Mouse (Mus musculus) cerebellum, adult 18-20 months (tissue): ENCODE results near the gene Gm21988.

Experiments
- DNase-seq, 2 experiments: peaks; one replicate each; pipeline ENCODE4 v3.0.0; 2021

Gm21988 gene

GRCm38 (mm10) chr11:70235254-70235900 lies 4.3 kb downstream of the Gm21988 start:
- peak in 1 of 2 experiments; percentile 19 for DNase-seq

DNA sequence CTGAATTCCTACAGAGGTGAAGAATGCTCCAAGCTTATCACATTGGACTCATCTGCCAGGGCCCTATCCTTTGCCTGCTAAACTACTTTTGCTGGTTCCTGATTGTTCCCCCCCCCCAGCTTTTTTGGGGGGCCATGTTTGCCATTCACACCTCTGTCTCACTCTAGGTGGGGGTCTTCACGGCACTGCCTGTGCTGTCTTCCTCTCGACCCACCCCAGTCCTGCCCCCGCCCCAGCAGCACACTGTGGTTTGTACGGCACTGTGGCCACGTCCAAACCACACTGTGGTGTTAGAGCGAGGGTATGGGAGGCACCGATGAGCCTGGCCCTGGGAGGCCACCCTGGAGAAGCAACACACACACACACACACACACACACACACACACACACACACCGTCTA lies 5.1 kb downstream of the Gm21988 start:
- no peak for DNase-seq

- DNase-seq = peak; percentile 21 to 36
Measured at GRCm38 (mm10) chr11:70234037-70234436, 5.6 kb downstream of the Gm21988 start.

- DNase-seq = peak; percentile 42 to 57
Measured at GRCm38 (mm10) chr11:70233016-70233415, 6.6 kb downstream of the Gm21988 start.

- DNase-seq = peak; percentile 64 to 77
Measured at GRCm38 (mm10) chr11:70232546-70232945, 7.1 kb downstream of the Gm21988 start.

DNA sequence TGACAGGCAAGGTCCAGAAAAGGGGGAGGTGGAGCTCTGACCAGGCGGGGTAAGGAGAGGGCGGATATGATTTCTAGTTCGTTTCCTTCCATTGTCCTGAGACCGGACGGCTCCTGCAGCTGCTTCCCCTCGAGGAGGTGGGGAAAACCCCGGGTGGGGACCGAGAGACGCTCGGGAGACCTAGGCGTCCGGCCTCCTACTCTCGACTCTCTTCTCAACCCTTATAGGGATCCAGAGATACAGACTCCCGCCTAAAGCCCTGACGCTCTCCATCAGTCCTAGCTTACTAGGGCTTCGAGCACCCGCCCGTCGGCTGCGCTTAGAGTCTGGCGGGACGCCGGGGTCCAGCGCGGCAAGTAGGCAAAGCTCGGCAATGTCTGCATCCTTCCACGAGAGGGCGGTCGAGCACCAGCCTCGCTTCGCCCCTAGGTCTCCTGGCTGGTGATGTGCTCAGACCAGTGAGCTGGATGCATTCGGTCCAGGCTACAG lies 9.3 kb downstream of the Gm21988 start:
- peak; percentile 81 to 90 for DNase-seq

DNA sequence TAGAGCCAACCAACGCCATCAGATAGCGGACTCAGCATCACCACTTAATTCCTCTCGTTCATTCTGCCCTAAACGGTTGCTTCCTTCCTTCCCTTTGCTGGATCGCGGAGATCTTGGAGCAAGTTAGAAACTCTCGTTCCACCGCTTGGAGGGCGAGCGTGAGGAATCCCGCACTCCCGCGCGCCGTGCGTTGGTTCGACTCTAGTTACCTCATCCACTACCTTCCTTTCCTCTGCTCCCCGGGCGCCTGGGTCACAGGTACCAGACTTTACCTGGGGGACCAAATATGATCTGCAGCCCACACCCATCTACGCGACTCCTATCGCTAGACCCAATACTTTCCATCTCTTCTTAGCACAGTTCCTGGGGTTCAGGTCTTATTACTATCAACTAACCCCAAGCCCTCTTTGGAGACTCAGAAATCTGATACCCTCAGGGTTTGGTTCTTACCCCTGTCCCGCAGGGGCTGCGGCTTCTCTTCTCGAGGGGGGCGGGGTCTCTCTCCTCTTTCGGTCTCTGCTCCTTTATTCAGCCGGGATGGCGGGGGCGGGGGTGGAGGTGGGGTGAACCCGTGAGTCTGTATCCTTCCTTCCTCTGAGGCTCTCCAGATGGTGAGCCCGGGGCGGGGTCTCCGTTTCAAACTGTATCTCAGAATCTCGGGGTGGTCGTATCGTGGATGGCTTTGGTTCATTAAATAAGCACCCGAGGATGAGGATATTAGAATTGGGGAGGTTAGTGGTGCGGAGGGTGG lies 10.2 kb downstream of the Gm21988 start, which contains the start of gene Bcl6b:
Gene Bcl6b (minus strand): TSS at position 539 of the 751 bp plus-strand sequence.
- peak; percentile 19 to 34 for DNase-seq

DNA sequence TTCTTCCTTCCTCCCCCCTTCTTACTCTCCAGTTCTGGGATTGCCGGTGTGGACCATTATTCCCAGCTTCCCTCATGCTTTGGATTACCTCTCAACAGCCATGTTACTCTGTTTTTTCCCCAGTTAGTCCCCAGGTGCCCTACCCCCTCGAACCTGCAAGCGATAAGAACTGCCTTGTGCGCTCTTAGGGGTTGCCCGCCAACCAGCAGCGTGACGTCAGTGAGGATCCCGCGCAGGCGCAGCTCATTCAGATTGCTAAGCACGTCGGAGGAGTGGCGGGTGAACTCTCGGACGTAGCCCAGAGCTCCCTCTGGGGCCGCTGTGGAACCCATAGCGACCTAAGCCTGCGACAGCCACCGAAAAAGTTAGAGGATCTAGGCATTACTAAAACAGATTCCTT lies 10.8 kb downstream of the Gm21988 start:
- peak; percentile 87 for DNase-seq

- peak in 1 of 2 experiments; percentile 16 for DNase-seq
Measured at GRCm38 (mm10) chr11:70227661-70228245, 11.9 kb downstream of the Gm21988 start.

DNA sequence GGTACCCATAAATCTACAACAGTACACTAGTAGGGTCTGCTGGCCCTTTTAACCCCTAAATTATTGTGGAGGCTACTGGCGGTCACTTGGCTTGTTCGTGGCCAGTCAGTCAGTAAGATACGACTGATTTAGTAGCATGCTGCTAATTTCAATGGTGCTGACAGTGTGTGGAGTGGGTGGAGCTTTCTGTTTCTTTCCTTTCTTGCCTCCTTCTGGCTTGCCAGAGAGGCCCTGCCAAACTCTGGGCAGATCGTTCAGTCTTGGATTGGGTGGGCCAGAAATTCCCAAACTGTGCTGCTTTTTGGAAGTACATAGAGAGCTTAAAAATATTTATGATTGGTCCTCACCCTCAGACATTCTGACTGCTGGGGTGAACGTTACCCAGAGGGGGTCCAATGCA lies 12.5 kb downstream of the Gm21988 start:
- DNase-seq = no peak

- DNase-seq = peak; percentile 18 to 25
Measured at GRCm38 (mm10) chr11:70226602-70226890, 13.1 kb downstream of the Gm21988 start.

DNA sequence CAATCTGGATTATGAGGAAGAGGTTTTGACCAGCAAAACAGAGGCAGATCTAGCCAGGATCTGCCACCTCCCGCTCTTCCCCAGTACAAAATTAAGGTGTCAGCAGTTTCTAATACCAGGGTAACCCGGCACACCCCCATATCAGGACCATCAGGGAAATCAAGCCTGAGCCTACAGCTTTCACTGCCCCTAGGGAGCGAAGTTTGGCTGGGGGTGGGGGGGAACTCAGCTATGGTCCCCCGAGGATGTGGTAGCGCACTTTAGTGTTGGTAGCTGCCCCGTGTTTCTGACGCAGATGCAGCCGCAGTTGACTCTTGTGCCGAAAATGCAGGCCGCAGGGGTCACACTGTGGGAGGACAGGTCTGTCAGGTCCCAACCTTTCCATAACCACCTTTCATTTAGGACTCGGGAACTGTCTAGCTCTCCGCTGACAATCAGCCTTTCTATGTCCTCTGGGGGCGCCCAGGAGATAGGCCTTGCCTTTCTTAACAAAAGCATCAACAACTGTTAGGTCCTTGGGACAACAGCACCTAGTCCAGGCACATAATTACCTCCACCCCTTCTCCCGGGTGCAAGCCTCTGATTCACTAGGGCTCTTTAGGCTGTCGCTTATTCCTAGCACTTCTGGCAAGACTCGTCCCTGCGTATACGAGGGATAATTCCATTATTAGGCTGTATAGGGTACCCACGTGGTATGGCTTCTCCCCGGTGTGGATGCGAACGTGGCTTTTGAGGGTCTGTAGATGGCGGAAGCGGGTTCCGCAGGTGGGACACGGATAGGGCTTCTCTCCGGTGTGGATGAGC lies 13.6 kb downstream of the Gm21988 start:
- peak in 1 of 2 experiments; percentile 17 for DNase-seq

DNA sequence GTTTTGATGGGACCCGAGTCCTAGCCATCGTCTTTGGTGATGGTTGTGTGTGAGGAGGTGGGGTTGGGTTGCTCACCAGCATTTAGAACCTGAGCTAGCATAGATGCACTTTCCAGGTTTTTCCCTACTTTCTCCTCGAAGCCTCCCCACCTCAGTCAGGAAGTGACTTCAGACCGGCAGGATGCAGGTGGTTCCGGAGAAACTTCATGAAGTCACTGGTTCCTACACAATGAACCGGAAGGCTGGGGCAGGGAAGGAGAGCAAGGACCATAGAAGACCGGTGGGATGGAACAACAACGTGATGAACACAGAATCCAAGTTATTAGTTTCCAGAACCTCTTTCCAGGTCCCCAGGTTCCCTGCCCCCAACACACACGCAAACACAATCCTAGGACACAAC lies 15.9 kb downstream of the Gm21988 start:
- no peak for DNase-seq

DNA sequence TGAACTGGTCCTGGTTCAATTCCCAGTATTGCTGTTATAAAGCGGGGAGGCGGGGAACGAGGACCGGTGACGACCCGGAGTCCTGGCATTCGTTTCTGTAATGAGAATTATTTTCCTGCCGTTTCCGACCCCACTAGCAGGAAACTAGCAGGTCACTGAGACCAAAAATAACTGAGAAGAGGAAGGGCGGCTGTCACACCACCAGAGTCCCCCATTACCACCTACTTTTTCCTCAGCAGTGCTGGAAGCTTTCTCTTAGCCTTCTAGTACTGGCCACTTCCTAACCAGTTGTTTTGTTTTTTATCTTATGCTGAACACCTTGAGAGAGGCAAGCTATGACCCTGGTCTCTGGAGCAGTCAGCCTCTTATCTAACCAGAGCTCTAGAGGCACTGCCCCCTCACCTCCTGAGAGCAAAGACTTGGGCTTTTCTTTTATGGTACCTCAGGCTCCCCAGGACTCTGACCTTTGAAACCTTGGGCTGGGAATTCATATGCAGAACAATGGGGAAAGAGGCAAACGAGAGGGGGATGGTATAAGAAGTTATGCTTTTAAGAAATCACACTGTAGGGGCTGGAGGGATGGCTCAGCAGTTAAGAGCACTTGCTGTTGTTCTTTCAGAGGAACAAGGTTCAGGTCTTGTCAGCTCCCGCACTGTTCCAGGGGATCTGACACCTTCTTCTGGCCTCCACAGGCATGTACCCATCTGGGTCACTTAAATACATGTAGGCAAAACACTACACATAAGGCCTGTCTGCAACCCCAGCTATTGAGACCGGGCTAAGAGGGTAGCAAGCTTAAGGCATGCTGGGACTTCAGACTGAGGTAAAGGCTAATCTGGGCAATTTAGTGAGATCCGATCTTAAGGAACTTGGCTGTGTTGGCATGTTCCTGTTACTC lies 17.8 kb downstream of the Gm21988 start:
- DNase-seq = peak; percentile 29 to 46

DNA sequence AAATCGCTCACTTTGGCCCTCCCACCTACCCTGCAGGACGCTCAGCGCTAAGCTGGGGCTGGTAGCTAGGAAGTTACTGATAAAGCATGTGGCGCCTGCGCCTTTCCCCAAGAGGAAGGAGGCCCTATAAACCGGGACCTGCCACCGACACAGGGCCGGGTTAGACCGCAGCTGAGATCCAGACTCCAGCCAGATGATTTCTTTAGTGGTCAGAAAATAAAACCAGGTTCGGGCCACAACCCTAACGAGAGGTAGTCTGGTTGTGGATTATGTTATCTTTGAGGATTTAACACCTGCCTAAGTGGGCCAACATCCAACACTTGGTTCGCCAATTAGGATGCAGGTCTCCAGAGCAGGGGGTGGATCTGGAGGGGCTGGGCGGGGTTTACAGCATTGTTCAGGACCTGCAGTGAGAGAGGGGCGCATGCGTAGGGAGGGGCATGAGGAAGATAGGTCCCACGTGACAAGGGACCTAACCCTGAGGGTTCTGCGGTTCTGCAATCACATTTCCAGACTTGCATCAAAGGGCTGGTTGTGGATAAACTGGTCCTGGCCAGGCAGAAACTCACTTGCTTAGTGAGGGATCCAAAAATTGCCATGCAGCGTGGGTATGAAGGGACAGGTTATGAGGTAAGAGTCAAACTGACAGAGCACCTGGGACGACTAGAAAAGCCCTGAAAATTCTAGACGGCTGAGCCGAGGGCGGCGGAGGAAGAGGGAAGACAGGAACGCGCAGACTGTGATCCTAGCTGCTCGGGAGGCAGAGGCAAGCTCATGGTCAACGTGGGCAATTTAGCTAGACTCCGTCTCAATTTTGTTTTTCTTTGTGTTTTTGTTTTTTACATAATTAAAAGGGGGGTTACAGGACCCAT lies 18.7 kb downstream of the Gm21988 start, which contains the start of gene Slc16a13:
Gene Slc16a13 (minus strand): TSS at position 334 of the 872 bp plus-strand sequence.
- peak; percentile 97 to 99 for DNase-seq

DNA sequence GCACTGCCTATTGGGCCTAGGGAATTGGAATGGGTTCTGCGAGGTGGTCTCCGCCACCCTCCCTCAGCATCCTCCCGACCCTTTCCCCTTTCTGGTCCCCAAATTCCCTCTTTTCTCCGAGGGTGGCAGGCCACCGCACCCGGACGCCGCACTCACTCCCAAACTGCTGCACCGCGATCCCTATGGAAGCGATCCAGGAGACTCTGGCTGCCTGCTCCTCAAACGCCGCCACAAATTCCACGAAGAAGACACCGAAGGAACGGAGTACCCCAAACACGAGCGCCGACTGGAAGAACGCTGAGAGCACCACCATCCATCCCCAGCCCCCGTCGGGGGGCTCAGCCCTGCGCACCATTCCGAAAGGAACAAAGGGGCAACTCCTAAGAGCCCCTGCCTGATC lies 19.3 kb downstream of the Gm21988 start:
- peak; percentile 60 to 69 for DNase-seq

GRCm38 (mm10) chr11:70219873-70220272 lies 19.8 kb downstream of the Gm21988 start:
- no peak for DNase-seq

DNA sequence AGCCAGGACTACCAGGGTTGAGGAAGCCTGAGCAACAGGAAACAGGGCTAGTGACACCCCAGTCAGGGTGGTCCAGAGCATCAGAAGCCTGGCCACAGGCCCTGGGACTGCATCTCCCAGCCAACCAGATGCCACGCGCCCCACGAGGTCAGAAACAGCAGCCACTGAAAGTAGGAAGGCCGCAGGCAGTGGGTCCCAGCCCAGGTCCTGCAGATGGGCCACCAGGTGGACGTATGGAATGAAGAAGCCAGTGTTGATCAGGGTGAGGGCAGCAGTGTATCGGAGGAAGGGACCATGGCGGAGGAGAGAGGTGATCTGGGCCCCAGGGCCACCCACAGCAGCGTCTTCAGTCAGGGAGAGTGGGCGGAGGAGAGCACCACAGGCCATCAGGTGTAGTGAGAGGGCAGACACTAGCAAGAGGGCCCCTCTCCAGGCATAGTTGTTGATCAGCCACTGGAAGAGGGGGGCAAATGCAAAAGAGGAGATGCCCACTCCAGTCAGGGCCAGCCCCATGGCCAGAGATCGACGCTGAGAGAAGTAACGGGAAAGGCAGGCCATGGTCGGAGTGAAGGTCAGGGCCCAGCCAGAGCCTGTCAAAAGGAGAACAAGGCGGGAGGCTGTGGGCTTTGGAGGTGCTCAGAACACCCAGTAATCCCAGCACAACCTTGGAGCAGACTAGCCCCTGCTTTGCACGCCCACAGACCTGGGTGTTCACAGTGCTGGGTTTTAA lies 20.7 kb downstream of the Gm21988 start:
- DNase-seq = peak; percentile 15 to 36

- DNase-seq = no peak
Measured at GRCm38 (mm10) chr11:70218039-70218438, 21.6 kb downstream of the Gm21988 start.

- DNase-seq = peak in 1 of 2 experiments; percentile 22
Measured at GRCm38 (mm10) chr11:70216103-70216502, 23.5 kb downstream of the Gm21988 start.
